Mouse (Mus musculus) midbrain, embryonic 14.5 days (tissue): ENCODE results near the gene Gm28308. TPM values are rescaled to one million over a fixed set of nuclear protein-coding genes. Genes with fewer than 3 reads are reported as not detected.

Experiments used
- microRNA counts: library from miRNA; unstranded; fragments of <30 nt; microRNA quantifications from one replicate; lab custom pipeline; 2016
- microRNA-seq: library from miRNA; unstranded; fragments of <30 nt; microRNA quantifications from one replicate; pipeline ENCODE4, GENCODE M21; 2016
- polyA plus RNA-seq: library from polyadenylated mRNA; unstranded; fragments of >200 nt; fragmentation: Nextera tagmentation; extraction: Ambion mirVana; gene quantifications from 2 replicates; pipeline ENCODE4 v1.2.1, GENCODE M21; 2014

The Gm28308 gene
- polyA plus RNA-seq, 1 experiment from 2014 or later: not detected

MicroRNAs within 50 kb of the gene (microRNA counts, 519-probe panel; counts per million panel counts)
- microRNA mmu-miR-196b (lab: Ali Mortazavi, UCI): not detected

Small RNA genes within 50 kb of the gene (microRNA-seq; reads per million reads assigned to microRNA genes)
- gene Mir196b: 18.4 reads per million, percentile 39 among the genes with 10 or more reads in this experiment

Other genes with a start within 250 kb of the Gm28308 start
- 4.5 and 5.8 TPM in 2 replicates for gene Skap2, start 200.8 kb downstream of the Gm28308 start, polyA plus RNA-seq
- gene Hoxa1, start 55.0 kb downstream of the Gm28308 start, polyA plus RNA-seq: 0.26 and 0.61 TPM in 2 replicates
- gene Hoxa2, start 48.5 kb downstream of the Gm28308 start, polyA plus RNA-seq: 0.12 and 0.20 TPM in 2 replicates
- not detected in 2 replicates for gene 5730596B20Rik, start 35.8 kb downstream of the Gm28308 start, polyA plus RNA-seq
- gene Hoxa4, start 21.6 kb downstream of the Gm28308 start, polyA plus RNA-seq: not detected in 2 replicates
- not detected in 2 replicates for gene Hoxa5, start 8.8 kb downstream of the Gm28308 start, polyA plus RNA-seq
- gene Hoxa6, start 4.6 kb downstream of the Gm28308 start, polyA plus RNA-seq: not detected in 2 replicates
- not detected in 2 replicates for gene Hoxa3, start within 50 bp of the Gm28308 start, polyA plus RNA-seq
- not detected in 2 replicates for gene Hoxa7, start 8.5 kb upstream of the Gm28308 start, polyA plus RNA-seq
- not detected in 2 replicates for gene Hoxa9, start 17.8 kb upstream of the Gm28308 start, polyA plus RNA-seq
- not detected in 2 replicates for gene Hoxa10, start 27.5 kb upstream of the Gm28308 start, polyA plus RNA-seq
- not detected in 2 replicates for gene Hoxa11, start 32.5 kb upstream of the Gm28308 start, polyA plus RNA-seq
- gene Hoxa13, start 47.5 kb upstream of the Gm28308 start, polyA plus RNA-seq: not detected in 2 replicates
- gene Evx1, start 100.2 kb upstream of the Gm28308 start, polyA plus RNA-seq: 1.3 and 1.5 TPM in 2 replicates